Mouse (Mus musculus) liver, embryonic 18 days (tissue): Measurements from ENCODE around the gene Cd1d1. TPM values are rescaled to one million over a fixed set of nuclear protein-coding genes. Genes with fewer than 3 reads are reported as not detected.

Experiments used
- polyA plus RNA-seq: library from polyadenylated mRNA; depleted of rRNA; stranded (reverse); fragments of >200 nt; gene quantifications from 2 replicates; pipeline ENCODE4 v1.2.3, GENCODE M21; 2012; rRNA removed

Gene Cd1d1
- 30.4 and 44.6 TPM in 2 replicates for polyA plus RNA-seq

DNA sequence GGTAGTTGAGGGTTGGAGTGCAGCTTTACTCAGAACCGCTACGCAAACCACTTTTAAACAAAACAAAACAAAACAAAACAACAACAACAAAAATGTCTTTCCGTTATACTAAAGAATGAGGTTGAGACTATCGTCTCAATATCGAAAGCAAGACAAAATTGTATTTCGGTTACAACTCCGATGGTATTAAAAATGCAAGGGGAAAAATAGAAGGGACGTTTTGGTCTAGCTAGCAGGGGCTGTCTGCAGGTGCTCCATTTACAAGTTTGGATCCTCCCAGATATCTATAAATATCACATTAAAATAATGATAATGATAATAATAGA is at the start of gene Cd1d1:
Cd1d1 (minus strand) TSS at position 27 of the 326 bp plus-strand sequence.

Other genes starting within 250 kb of the Cd1d1 start
- 3.9 and 4.3 TPM in 2 replicates for gene Dclk2, start 78.6 kb downstream of the Cd1d1 start, polyA plus RNA-seq
- 0.97 and 1.1 TPM in 2 replicates for gene Kirrel, start 175.3 kb upstream of the Cd1d1 start, polyA plus RNA-seq